Mouse (Mus musculus): ENCODE results near the gene 1700020D05Rik.

DNA sequence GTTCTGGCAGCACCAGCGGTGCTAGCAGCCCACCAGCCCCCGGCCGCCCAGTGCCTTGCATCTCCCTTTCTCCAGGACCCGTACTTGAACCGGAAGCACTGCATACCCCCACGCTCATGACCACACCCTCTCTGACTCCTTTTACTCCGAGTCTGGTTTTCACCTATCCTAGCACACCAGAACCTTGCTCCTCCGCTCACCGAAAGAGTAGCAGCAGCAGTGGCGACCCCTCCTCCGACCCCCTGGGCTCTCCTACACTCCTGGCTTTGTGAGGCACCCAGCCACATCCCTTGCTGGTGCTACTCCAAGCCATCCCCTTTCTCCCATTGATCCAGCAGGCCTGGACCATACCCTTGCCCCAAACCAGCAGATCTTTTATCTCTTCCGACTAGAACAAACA, 48.5 kb downstream of the 1700020D05Rik start:
- TF ChIP-seq SIN3A (IDR thresholded peaks at IDR 0.05; ENCODE audit: low read length) (no peak), POLR2AphosphoS2 (IDR thresholded peaks at IDR 0.05; ENCODE audit: low read depth, low read length) (no peak), MAZ (IDR thresholded peaks at IDR 0.05; ENCODE audit: low read depth, low read length) (no peak), CTCF (conservative IDR thresholded peaks at IDR 0.05 in 1 of 2, IDR thresholded peaks at IDR 0.05 in 1 of 2; ENCODE audit: low read depth in 2 of 2, low read length in 2 of 2) (no peak)
